Mouse (Mus musculus) CH12.LX (cell line): ENCODE data around the gene Pbx1. TPM values are rescaled to one million over a fixed set of nuclear protein-coding genes. Genes with fewer than 3 reads are reported as not detected.

Experiments
- DNase-seq: peaks from one replicate; pipeline ENCODE4 v3.0.0-alpha.2; 2013; ENCODE audit errors: extremely low read depth
- H3K27ac ChIP-seq: 2 replicates; pipeline ENCODE4 v1.5.1; 2012; ENCODE audit warnings: low read depth, mild to moderate bottlenecking, control low read depth, moderate library complexity; ENCODE audit not compliant: insufficient read depth
- H3K27me3 ChIP-seq: replicated peaks from 2 replicates; pipeline ENCODE3; 2012; ENCODE audit warnings: inconsistent platforms
- H3K36me3 ChIP-seq, 2 experiments: replicated peaks in 1 of 2; 2 replicates each; pipeline versions ENCODE3 to v1.6.1; 2012; ENCODE audit warnings: inconsistent platforms in 1 of 2, low read length in 1 of 2, mild to moderate bottlenecking in 1 of 2, mixed read lengths in 1 of 2, moderate library complexity in 1 of 2; ENCODE audit not compliant: control insufficient read depth in 1 of 2, insufficient read depth in 1 of 2
- H3K4me1 ChIP-seq, 2 experiments: 2 replicates each; pipeline ENCODE4 v1.6.1; 2012; ENCODE audit warnings: inconsistent platforms in 1 of 2, moderate library complexity in 1 of 2; ENCODE audit not compliant: insufficient read depth in 2 of 2, control insufficient read depth in 1 of 2
- H3K4me2 ChIP-seq: 2 replicates; pipeline ENCODE4 v1.6.1; 2012; ENCODE audit warnings: low read depth, mild to moderate bottlenecking, control low read depth; ENCODE audit not compliant: poor library complexity, insufficient read depth, severe bottlenecking
- H3K4me3 ChIP-seq, 3 experiments: fragments of 150-350 bp in 1 of 3; sonication (generic) in 1 of 3; replicated peaks in 1 of 3; 2 replicates each; pipeline versions ENCODE3 to v1.5.1; 2011 to 2012; ENCODE audit warnings: low read depth in 2 of 3, low read length in 2 of 3, mild to moderate bottlenecking in 2 of 3, moderate library complexity in 2 of 3, control low read depth in 1 of 3, improper control_type of control experiment in 1 of 3, inconsistent platforms in 1 of 3, mixed read lengths in 1 of 3; ENCODE audit not compliant: poor library complexity in 1 of 3
- H3K79me2 ChIP-seq: replicated peaks from 2 replicates; pipeline ENCODE4 v1.6.1; 2012; ENCODE audit warnings: mild to moderate bottlenecking, moderate library complexity; ENCODE audit not compliant: control insufficient read depth, poor library complexity, insufficient read depth, severe bottlenecking; ENCODE audit errors: extremely low read depth
- H3K9ac ChIP-seq: 2 replicates; pipeline ENCODE4 v1.6.1; 2012; ENCODE audit warnings: low read depth, mild to moderate bottlenecking, control low read depth, moderate library complexity; ENCODE audit not compliant: insufficient read depth
- H3K9me3 ChIP-seq: replicated peaks from 2 replicates; pipeline ENCODE3; 2012; ENCODE audit warnings: low read length, inconsistent platforms, mixed read lengths
- CHD1 ChIP-seq: IDR thresholded peaks from 2 replicates; pipeline ENCODE4 v1.6.1; 2012; ENCODE audit warnings: low read depth, low read length, improper control_type of control experiment, inconsistent platforms
- E2F4 ChIP-seq: IDR thresholded peaks from 2 replicates; pipeline ENCODE4 v1.6.1; 2011; ENCODE audit warnings: low read depth, low read length, improper control_type of control experiment; ENCODE audit not compliant: insufficient replicate concordance
- EP300 ChIP-seq: IDR thresholded peaks from 2 replicates; pipeline ENCODE4 v1.6.1; 2011; ENCODE audit warnings: low read length, improper control_type of control experiment
- JUN ChIP-seq: IDR thresholded peaks from 2 replicates; pipeline ENCODE4 v1.6.1; 2011; ENCODE audit warnings: low read depth, mild to moderate bottlenecking, low read length, improper control_type of control experiment, moderate library complexity; ENCODE audit not compliant: insufficient read depth
- MAX ChIP-seq: IDR thresholded peaks from 2 replicates; pipeline ENCODE4 v1.6.1; 2011; ENCODE audit warnings: low read length, improper control_type of control experiment
- MEF2A ChIP-seq: IDR thresholded peaks from 2 replicates; pipeline ENCODE4 v1.6.1; 2014; ENCODE audit warnings: low read depth, mild to moderate bottlenecking, inconsistent platforms, low read length, improper control_type of control experiment, borderline replicate concordance
- MXI1 ChIP-seq: IDR thresholded peaks from 2 replicates; pipeline ENCODE4 v1.6.1; 2011; ENCODE audit warnings: mild to moderate bottlenecking, low read depth, low read length, improper control_type of control experiment
- MYC ChIP-seq: IDR thresholded peaks from 2 replicates; pipeline ENCODE4 v1.6.1; 2011; ENCODE audit warnings: low read depth, mild to moderate bottlenecking, improper control_type of control experiment, low read length
- PAX5 ChIP-seq: IDR thresholded peaks from 2 replicates; pipeline ENCODE4 v1.6.1; 2012; ENCODE audit warnings: low read length, inconsistent platforms, mixed read lengths
- POLR2AphosphoS2 ChIP-seq: IDR thresholded peaks from 2 replicates; pipeline ENCODE4 v1.6.1; 2011; ENCODE audit warnings: low read depth, low read length, improper control_type of control experiment
- RAD21 ChIP-seq: IDR thresholded peaks from 2 replicates; pipeline ENCODE4 v1.6.1; 2011; ENCODE audit warnings: low read depth, mild to moderate bottlenecking, low read length, improper control_type of control experiment, moderate library complexity
- RCOR1 ChIP-seq: conservative IDR thresholded peaks from 2 replicates; pipeline ENCODE4 v1.6.1; 2012; ENCODE audit warnings: low read depth, mild to moderate bottlenecking, inconsistent platforms, low read length, improper control_type of control experiment
- SMC3 ChIP-seq: IDR thresholded peaks from 2 replicates; pipeline ENCODE4 v1.6.1; 2011; ENCODE audit warnings: low read depth, low read length, improper control_type of control experiment
- TBP ChIP-seq: conservative IDR thresholded peaks from 2 replicates; pipeline ENCODE4 v1.6.1; 2011; ENCODE audit warnings: low read depth, low read length, improper control_type of control experiment
- TCF12 ChIP-seq: IDR thresholded peaks from 2 replicates; pipeline ENCODE4 v1.6.1; 2014; ENCODE audit warnings: low read depth, mild to moderate bottlenecking, inconsistent platforms, low read length, improper control_type of control experiment
- UBTF ChIP-seq: IDR thresholded peaks from 2 replicates; pipeline ENCODE4 v1.6.1; 2012; ENCODE audit warnings: low read depth, mild to moderate bottlenecking, inconsistent platforms, low read length, improper control_type of control experiment, moderate library complexity
- USF1 ChIP-seq: IDR thresholded peaks from 2 replicates; pipeline ENCODE4 v1.6.1; 2014; ENCODE audit warnings: low read depth, mild to moderate bottlenecking, inconsistent platforms, low read length, improper control_type of control experiment
- USF2 ChIP-seq: conservative IDR thresholded peaks from 2 replicates; pipeline ENCODE4 v1.6.1; 2011; ENCODE audit warnings: low read depth, low read length, improper control_type of control experiment
- ZC3H11A ChIP-seq: IDR thresholded peaks from 2 replicates; pipeline ENCODE4 v1.6.1; 2012; ENCODE audit warnings: low read depth, mild to moderate bottlenecking, inconsistent platforms, low read length, improper control_type of control experiment
- ZMIZ1 ChIP-seq: IDR thresholded peaks from 2 replicates; pipeline ENCODE4 v1.6.1; 2012; ENCODE audit warnings: low read depth, mild to moderate bottlenecking, inconsistent platforms, low read length, improper control_type of control experiment
- ZNF384 ChIP-seq: IDR thresholded peaks from 2 replicates; pipeline ENCODE4 v1.6.1; 2012; ENCODE audit warnings: low read depth, low read length, improper control_type of control experiment, inconsistent platforms
- dilution Hi-C: fragments of 300-500 bp; cut with MboI; formaldehyde crosslinking; loops from 2 replicates; pipeline ENCODE4 v1.14.3; 2020; ENCODE audit warnings: low sequenced_read_pairs; ENCODE audit not compliant: extremely low pct_unique_long_range_greater_than_20kb, extremely low pct_ligation_motif_present
- in situ Hi-C: fragments of 300-500 bp; cut with MboI; formaldehyde crosslinking; loops from 3 replicates; pipeline ENCODE4 v1.14.3; 2019; ENCODE audit warnings: low sequenced_read_pairs, low pct_ligation_motif_present, low pct_unique_long_range_greater_than_20kb, mixed read lengths
- polyA plus RNA-seq: library from polyadenylated mRNA; unstranded; fragments of >175 nt; gene quantifications from 2 replicates; pipeline ENCODE4 v1.2.1, GENCODE M21; 2012; ENCODE audit warnings: low read depth; ENCODE audit not compliant: insufficient read length
- total RNA-seq, 2 experiments: library from RNA; depleted of rRNA; stranded (reverse); fragments of 300-350 nt in 1 of 2; fragments of >200 nt in 1 of 2; gene quantifications; 2 replicates each; pipeline ENCODE4 v1.2.3; 2012 to 2014

Pbx1 gene
- total and polyA plus RNA-seq, 3 experiments, result not detected

DNA sequence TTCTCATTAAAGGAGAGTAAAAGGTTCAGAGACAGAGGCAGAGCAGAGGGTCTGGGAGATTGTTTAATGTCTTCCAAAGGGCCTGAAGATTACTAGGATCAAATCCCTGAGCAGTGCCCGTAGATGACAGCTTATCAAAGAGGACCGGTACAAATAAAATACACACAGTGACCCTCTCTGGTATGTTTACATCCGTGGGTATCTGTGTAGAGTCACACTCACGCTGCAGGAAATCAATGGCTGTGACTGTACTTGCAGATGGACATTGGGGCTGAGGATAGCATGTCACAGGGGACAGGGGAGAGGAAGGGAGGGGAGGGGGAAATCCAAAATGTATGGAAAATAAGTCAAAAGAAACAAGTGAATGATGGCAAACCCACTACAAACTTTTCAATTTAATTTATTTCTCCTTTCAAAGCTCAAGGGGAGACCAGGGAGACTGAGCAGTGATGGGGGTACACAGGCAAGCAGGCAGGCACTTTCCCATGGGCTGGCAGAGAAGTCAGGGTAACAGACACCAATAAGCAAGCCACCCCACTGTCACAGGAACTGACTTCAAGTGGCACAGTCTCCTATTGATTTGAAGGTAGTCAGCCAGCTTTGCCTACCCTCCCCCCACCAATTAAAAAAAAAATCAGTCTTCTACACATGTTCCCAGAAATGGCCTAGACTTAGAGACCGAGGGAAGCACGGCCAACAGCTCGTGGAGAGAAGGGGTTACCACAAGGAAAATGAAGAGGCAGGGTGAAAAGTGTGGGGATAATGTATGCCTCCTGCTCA lies 107.6 kb downstream of the Pbx1 start:
- dilution Hi-C loops (no loop called here), in situ Hi-C loops (no loop called here)
- Histone ChIP-seq H3K79me2 (no peaks in the 10 kb centered on the region), H3K27ac (no peak overlapping the region), H3K4me1 (no peaks in the 10 kb centered on the region), H3K9ac (no peak overlapping the region), H3K36me3 (no peaks in the 10 kb centered on the region), H3K27me3 (no peaks in the 10 kb centered on the region), H3K4me3 (no peak overlapping the region), H3K9me3 (peaks cover 84% of the 10 kb centered on the region), H3K4me2 (no peak overlapping the region)
- TF ChIP-seq POLR2AphosphoS2 (no peak), EP300 (no peak), E2F4 (no peak), MYC (no peak), TCF12 (no peak), MEF2A (no peak), MXI1 (no peak), ZNF384 (no peak), MAX (no peak), JUN (no peak), RCOR1 (no peak), SMC3 (no peak), UBTF (no peak), TBP (no peak), RAD21 (no peak), ZC3H11A (no peak), ZMIZ1 (no peak), USF1 (no peak)
- DNase-seq, result no peak

DNA sequence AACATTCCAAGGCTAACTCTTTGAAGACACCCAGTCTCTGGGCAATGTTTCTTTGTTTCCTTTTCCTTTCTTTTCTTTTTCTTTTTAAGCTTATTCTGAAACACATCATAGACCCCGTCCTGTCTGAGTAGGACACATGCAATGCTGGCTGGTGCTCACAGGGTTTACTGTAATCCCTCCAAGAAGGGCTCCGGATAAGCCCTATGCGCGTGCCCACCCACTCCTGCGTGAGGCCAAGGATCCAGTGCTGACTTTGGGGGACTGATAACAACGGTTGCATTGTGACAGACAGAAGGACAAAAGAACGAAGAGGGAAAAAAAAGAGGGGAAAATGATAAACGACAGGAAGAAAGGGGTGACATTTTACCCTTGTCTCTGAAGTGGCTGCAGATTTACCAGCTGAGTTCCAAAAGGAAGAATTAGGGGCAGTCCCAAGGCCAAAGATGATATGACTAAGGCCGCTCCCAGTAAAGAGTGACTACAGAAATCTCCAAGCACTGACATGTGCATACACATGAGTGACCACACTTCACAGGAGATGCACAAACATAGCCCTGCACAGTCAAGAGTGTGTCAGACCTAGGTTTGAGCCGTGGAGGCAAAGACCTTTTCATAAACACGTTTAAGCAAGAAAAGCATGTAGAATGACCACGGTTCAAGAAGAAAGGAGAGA lies 108.5 kb downstream of the Pbx1 start:
- in situ Hi-C loops (no loop called here), dilution Hi-C loops (no loop called here)
- Histone ChIP-seq H3K27me3 (no peaks in the 10 kb centered on the region), H3K9me3 (peaks cover 84% of the 10 kb centered on the region), H3K4me1 (no peaks in the 10 kb centered on the region), H3K4me2 (no peak overlapping the region), H3K9ac (no peak overlapping the region), H3K27ac (no peak overlapping the region), H3K79me2 (no peaks in the 10 kb centered on the region), H3K4me3 (no peak overlapping the region), H3K36me3 (no peaks in the 10 kb centered on the region)
- no peak for TF ChIP-seq CHD1
- no peak for TF ChIP-seq SMC3
- no peak for TF ChIP-seq PAX5
- no peak for TF ChIP-seq USF1
- no peak for TF ChIP-seq E2F4
- no peak for TF ChIP-seq RAD21
- TF ChIP-seq USF2, result no peak
- TF ChIP-seq EP300, result no peak
- no peak for TF ChIP-seq TCF12
- no peak for DNase-seq
